Mouse (Mus musculus): ENCODE measurements around the gene Pard3.

The Pard3 gene

GRCm38 (mm10) chr8:127185897-127186296 lies 122.2 kb downstream of the Pard3 start:
- DNase-seq: no peak

GRCm38 (mm10) chr8:127188671-127189070 lies 125.0 kb downstream of the Pard3 start:
- DNase-seq: no peak

- peak; percentile 31 for DNase-seq
Observed at GRCm38 (mm10) chr8:127190350-127190749, 126.7 kb downstream of the Pard3 start.

GRCm38 (mm10) chr8:127191387-127191786 lies 127.7 kb downstream of the Pard3 start:
- peak; percentile 52 for DNase-seq

- DNase-seq: no peak
Observed at GRCm38 (mm10) chr8:127191824-127192223, 128.1 kb downstream of the Pard3 start.

- no peak for DNase-seq
Observed at GRCm38 (mm10) chr8:127192331-127192730, 128.6 kb downstream of the Pard3 start.

- DNase-seq: no peak
Observed at GRCm38 (mm10) chr8:127193375-127193774, 129.7 kb downstream of the Pard3 start.

GRCm38 (mm10) chr8:127194786-127195407 lies 131.2 kb downstream of the Pard3 start:
- no peak for DNase-seq

GRCm38 (mm10) chr8:127196505-127197265 lies 133.0 kb downstream of the Pard3 start:
- no peak for DNase-seq

GRCm38 (mm10) chr8:127207455-127207854 lies 143.8 kb downstream of the Pard3 start:
- no peak for DNase-seq

- DNase-seq: peak; percentile 15
Observed at GRCm38 (mm10) chr8:127210621-127211020, 146.9 kb downstream of the Pard3 start.

- DNase-seq: no peak
Observed at GRCm38 (mm10) chr8:127214338-127214737, 150.6 kb downstream of the Pard3 start.

GRCm38 (mm10) chr8:127214748-127215433 lies 151.2 kb downstream of the Pard3 start:
- no peak for DNase-seq

- no peak for DNase-seq
Observed at GRCm38 (mm10) chr8:127220206-127220605, 156.5 kb downstream of the Pard3 start.

- DNase-seq: no peak
Observed at GRCm38 (mm10) chr8:127220615-127221014, 156.9 kb downstream of the Pard3 start.

- no peak for DNase-seq
Observed at GRCm38 (mm10) chr8:127222361-127222760, 158.7 kb downstream of the Pard3 start.

- DNase-seq: no peak
Observed at GRCm38 (mm10) chr8:127226996-127227395, 163.3 kb downstream of the Pard3 start.

- DNase-seq: no peak
Observed at GRCm38 (mm10) chr8:127227407-127227806, 163.7 kb downstream of the Pard3 start.

GRCm38 (mm10) chr8:127229325-127230232 lies 165.9 kb downstream of the Pard3 start:
- no peak for DNase-seq

- no peak for DNase-seq
Observed at GRCm38 (mm10) chr8:127230233-127230595, 166.5 kb downstream of the Pard3 start.

GRCm38 (mm10) chr8:127243351-127243750 lies 179.7 kb downstream of the Pard3 start:
- no peak for DNase-seq

- no peak for DNase-seq
Observed at GRCm38 (mm10) chr8:127243841-127244240, 180.1 kb downstream of the Pard3 start.

GRCm38 (mm10) chr8:127250746-127251145 lies 187.1 kb downstream of the Pard3 start:
- DNase-seq: no peak

Measured in cerebellum, adult 11 months (tissue).